Mouse (Mus musculus) cerebellum, adult (tissue): ENCODE data around the gene Olfr768.
"Not testable (repeated sequence)": the region's sequence is repeated elsewhere in the genome, so short reads cannot be mapped to it uniquely, and the experiment has no call there.

Experiments used
- ATAC-seq: cut with Nextera tagmentation; 2 replicates; pipeline ENCODE4 v1.9.2; 2017; ENCODE audit warnings: mild to moderate bottlenecking, moderate library complexity, mixed read lengths; ENCODE audit not compliant: insufficient number of reproducible peaks, low FRiP score, low TSS enrichment

The Olfr768 gene

GRCm38 (mm10) chr10:129099275-129099674 is at the start of gene Olfr768:
TSS of gene Olfr768 (minus strand) at chr10:129099375.
- no peak for ATAC-seq

GRCm38 (mm10) chr10:129138898-129139297 is 39.7 kb upstream of the Olfr768 start, which contains the start of gene Olfr770:
TSS of gene Olfr770 (minus strand) at chr10:129138998.
- ATAC-seq: no peak

GRCm38 (mm10) chr10:129117761-129118160 is 18.6 kb upstream of the Olfr768 start, which contains the start of gene Olfr769:
TSS of gene Olfr769 (minus strand) at chr10:129117861.
- no peak for ATAC-seq

- ATAC-seq: no peak
These were observed 16.0 kb upstream of the Olfr768 start for GRCm38 (mm10) chr10:129115146-129115545.

- no peak for ATAC-seq
These were observed 2.1 kb upstream of the Olfr768 start for GRCm38 (mm10) chr10:129101231-129101630.

- not testable (repeated sequence) for ATAC-seq
These were observed 16.4 kb downstream of the Olfr768 start, which contains the start of gene Olfr767 for GRCm38 (mm10) chr10:129082810-129083209. TSS of gene Olfr767 (minus strand) at chr10:129082910.

GRCm38 (mm10) chr10:129068877-129069276 is 30.3 kb downstream of the Olfr768 start, which contains the start of gene Olfr766-ps1:
TSS of gene Olfr766-ps1 (minus strand) at chr10:129068977.
- no peak for ATAC-seq

GRCm38 (mm10) chr10:129049898-129050297 is 49.3 kb downstream of the Olfr768 start, which contains the start of gene Olfr765:
TSS of gene Olfr765 (minus strand) at chr10:129049998.
- ATAC-seq: not testable (repeated sequence)
